Mouse (Mus musculus) embryonic facial prominence, embryonic 15.5 days (tissue): Measurements from ENCODE around the gene Gpd1. TPM values are rescaled to one million over a fixed set of nuclear protein-coding genes. Genes with fewer than 3 reads are reported as not detected.

Experiments
- ATAC-seq: fragments of 200-750 bp; cut with Nextera tagmentation; 2 replicates; pipeline ENCODE4 v1.8.0; 2017; ENCODE audit warnings: low read depth, moderate TSS enrichment; ENCODE audit not compliant: insufficient number of reproducible peaks, low FRiP score, low TSS enrichment
- H3K27ac ChIP-seq: fragments of 300-500 bp; sonication (generic); replicated peaks from 2 replicates; pipeline ENCODE4 v1.5.1; 2015; ENCODE audit warnings: mild to moderate bottlenecking, inconsistent platforms
- H3K27me3 ChIP-seq: fragments of 300-500 bp; sonication (generic); 2 replicates; pipeline ENCODE4 v1.6.1; 2015; ENCODE audit warnings: inconsistent platforms
- H3K36me3 ChIP-seq: fragments of 300-500 bp; sonication (generic); 2 replicates; pipeline ENCODE4 v1.6.1; 2015; ENCODE audit warnings: mild to moderate bottlenecking, inconsistent platforms
- H3K4me1 ChIP-seq: fragments of 300-500 bp; sonication (generic); 2 replicates; pipeline ENCODE4 v1.6.1; 2015; ENCODE audit warnings: inconsistent platforms
- H3K4me2 ChIP-seq: fragments of 300-500 bp; sonication (generic); replicated peaks from 2 replicates; pipeline ENCODE4 v1.6.1; 2015; ENCODE audit warnings: mild to moderate bottlenecking, inconsistent platforms
- H3K4me3 ChIP-seq: fragments of 300-500 bp; sonication (generic); replicated peaks from 2 replicates; pipeline ENCODE4 v1.5.1; 2015; ENCODE audit warnings: mild to moderate bottlenecking, inconsistent platforms
- H3K9ac ChIP-seq: fragments of 300-500 bp; sonication (generic); 2 replicates; pipeline ENCODE4 v1.6.1; 2015; ENCODE audit warnings: inconsistent platforms
- H3K9me3 ChIP-seq: fragments of 300-500 bp; sonication (generic); replicated peaks from 2 replicates; pipeline ENCODE4 v1.6.1; 2016; ENCODE audit warnings: inconsistent platforms
- WGBS: fragments of 180-500 bp; shearing (Covaris S2); methylation state at CpG from one replicate; pipeline ENCODE4 v1.1.7; 2015; 5-methylcytosine and 5-hydroxymethylcytosine counted together
- polyA plus RNA-seq: library from polyadenylated mRNA; unstranded; fragments of >200 nt; fragmentation: Nextera tagmentation; extraction: Ambion mirVana; gene quantifications from 2 replicates; pipeline ENCODE4 v1.2.1, GENCODE M21; 2015

Gene Gpd1
- polyA plus RNA-seq, 1 experiment from 2014 or later, result 1.0 TPM

DNA sequence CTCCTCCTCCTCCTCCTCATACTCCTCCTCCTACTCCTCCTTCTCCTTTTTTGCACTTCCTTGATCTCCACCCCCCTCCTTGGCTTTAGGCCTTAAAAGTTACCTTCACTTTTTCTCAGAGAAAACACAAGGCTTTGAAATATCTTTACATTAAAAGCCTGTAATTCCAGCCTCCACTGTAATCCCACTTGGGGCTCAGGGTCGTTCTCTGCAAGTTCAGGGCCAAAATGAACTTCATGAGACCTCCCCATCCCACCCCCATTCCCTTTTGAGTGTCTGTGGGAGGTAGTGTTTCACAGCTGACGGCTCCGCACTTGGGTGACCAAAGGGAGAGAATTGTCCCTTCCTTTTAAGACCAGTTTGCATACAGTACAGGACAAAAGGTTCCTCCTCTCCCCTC lies 55.6 kb downstream of the Gpd1 start:
- 23% methylated on average over 3 of the region's 3 CpGs for WGBS
- no peak overlapping the region for H3K9ac ChIP-seq
- H3K4me3 ChIP-seq, result no peak overlapping the region
- H3K27ac ChIP-seq, result peak overlapping the region; percentile 44
- no peak overlapping the region for H3K4me2 ChIP-seq
- H3K36me3 ChIP-seq, result no peaks in the 10 kb centered on the region; the same call in 1 of the 2 replicates
- no peaks in the 10 kb centered on the region for H3K9me3 ChIP-seq
- no peaks in the 10 kb centered on the region for H3K27me3 ChIP-seq
- peaks cover 10% of the 10 kb centered on the region for H3K4me1 ChIP-seq
- no peak for ATAC-seq

Other genes starting within 250 kb of the Gpd1 start
- gene Bcdin3d, start 242.8 kb upstream of the Gpd1 start, polyA plus RNA-seq, result 13.1 and 13.4 TPM in 2 replicates
- gene Faim2, start 189.3 kb upstream of the Gpd1 start, polyA plus RNA-seq, result 3.3 and 7.3 TPM in 2 replicates
- gene Aqp2, start 138.5 kb upstream of the Gpd1 start, polyA plus RNA-seq, result not detected in 2 replicates
- gene Aqp5, start 126.7 kb upstream of the Gpd1 start, polyA plus RNA-seq, result 3.5 and 6.0 TPM in 2 replicates
- gene Aqp6, start 116.1 kb upstream of the Gpd1 start, polyA plus RNA-seq, result not detected in 2 replicates
- gene Racgap1, start 65.9 kb upstream of the Gpd1 start, polyA plus RNA-seq, result 110 and 118 TPM in 2 replicates
- 4.4 and 4.6 TPM in 2 replicates for gene Asic1, start 47.1 kb upstream of the Gpd1 start, polyA plus RNA-seq
- 37.4 and 40.1 TPM in 2 replicates for gene Smarcd1, start 15.4 kb upstream of the Gpd1 start, polyA plus RNA-seq
- gene Gm17349, start 12.0 kb upstream of the Gpd1 start, polyA plus RNA-seq, result not detected in 2 replicates
- 178 and 181 TPM in 2 replicates for gene Cox14, start 8.1 kb downstream of the Gpd1 start, polyA plus RNA-seq
- 73.7 and 78.3 TPM in 2 replicates for gene Cers5, start 55.4 kb downstream of the Gpd1 start, polyA plus RNA-seq
- 87.1 and 90.8 TPM in 2 replicates for gene Lima1, start 157.9 kb downstream of the Gpd1 start, polyA plus RNA-seq
- gene Fam186a, start 249.5 kb downstream of the Gpd1 start, polyA plus RNA-seq, result 0.03 and 0.04 TPM in 2 replicates